Mouse (Mus musculus) lung, adult 18-20 months (tissue): ENCODE results near the gene Ncam1.
A peak's percentile ranks its signal among the peaks of the same experiment; 100 is the strongest.

ENCODE experiments used
- DNase-seq, 2 experiments: peaks; one replicate each; pipeline ENCODE4 v3.0.0; 2022; ENCODE audit warnings: mixed read lengths in 2 of 2

Ncam1 gene

DNA sequence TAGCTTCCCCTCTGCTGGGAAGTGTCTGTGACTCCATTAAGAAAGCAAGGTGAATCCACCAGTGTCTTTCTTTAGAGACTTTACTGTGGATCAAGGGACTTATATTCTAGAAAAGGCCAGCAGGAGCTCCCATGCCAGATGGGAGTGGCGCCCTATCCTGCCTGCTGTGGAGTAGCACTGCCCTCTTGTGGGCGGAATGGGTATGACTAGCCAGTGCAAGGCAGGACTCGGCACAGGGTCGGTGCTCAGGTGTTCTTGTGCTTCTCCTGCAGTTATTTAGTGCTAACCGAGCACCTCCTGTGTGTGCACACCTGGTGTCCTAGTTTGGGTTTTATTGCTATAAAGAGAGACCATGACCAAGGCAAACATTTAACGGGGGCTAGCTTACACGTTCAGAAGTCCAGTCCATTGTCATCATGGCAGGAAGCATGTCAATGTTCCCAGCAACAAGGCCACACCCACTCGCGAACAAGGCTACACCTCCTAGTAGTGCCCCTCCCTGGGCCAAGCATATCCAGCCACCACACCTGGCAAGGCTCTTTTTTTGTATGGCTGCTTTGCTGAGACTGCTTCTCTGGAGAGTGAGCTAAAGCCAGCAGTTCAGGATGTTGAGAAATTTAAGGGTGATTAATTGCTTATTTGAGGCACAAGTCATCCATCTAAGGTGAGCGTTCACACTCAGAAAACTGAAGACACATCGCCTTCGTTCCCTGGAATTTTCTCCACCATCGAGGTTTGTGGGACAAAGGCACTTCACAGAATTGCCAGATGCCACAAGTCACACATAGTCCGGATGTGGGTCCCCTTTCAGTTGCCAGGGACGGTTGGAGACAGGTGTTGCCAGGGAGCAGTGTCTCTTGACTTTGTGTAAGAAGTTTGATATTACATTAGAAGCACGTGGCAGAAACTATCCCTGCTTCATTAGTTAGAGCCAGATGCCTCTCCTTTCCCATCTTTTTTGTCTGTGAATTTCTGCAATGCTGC lies 309.5 kb downstream of the Ncam1 start:
- DNase-seq, result peak; percentile 76 to 78

GRCm38 (mm10) chr9:49488258-49488657 lies 310.5 kb downstream of the Ncam1 start:
- no peak for DNase-seq

DNA sequence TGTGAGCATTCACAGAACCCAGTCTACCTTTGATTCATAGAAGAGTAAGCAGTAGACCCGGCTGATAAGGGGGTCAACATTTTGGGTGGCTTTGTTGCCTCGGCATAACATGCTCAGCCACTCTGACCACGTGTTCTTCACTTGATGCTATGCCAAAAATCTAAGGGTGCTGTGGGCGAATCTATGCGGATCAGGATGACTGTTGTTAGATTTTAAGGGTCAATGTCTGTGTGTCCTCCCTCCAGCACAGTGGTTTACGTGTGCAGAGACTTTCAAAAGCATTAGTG lies 311.1 kb downstream of the Ncam1 start:
- DNase-seq, result no peak

DNA sequence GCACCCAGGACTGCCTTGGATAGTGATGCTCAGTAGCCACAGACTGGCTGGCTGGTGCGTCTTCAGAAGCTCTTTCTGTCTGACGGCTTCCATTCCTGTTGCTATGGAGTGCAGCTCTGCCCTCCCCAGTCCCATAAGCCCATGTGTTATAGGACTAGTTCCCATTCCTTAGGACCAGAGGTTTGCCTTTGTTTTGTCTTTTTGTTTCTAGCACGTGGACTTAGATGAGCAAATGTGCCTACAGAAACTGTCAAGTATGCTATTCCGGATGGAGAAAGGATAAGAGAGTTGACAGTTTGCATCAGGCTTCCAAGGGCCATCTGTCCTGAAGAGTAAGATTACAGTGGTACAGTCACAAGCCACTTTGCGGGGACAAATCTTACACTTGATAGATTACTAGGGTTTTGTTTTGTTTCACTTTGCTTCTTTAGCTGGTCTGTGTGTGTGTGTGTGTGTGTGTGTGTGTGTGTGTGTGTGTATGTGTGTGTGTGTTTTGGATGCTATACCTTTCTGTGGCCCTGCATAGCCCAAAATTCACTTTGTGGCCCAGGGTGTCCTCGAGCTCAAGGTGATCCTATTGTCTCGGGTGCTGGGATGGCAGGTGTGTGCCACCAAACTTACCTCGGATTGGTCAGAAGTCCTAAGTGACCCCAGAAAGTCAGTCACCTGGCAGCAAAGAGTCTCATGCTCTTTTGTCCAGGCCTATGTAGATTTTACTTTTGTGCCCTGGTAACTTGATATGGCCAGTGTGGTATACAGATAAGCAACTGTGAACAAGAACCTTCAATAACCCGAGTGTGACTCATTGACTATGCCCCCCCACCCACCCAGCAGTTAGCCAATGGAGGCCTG lies 311.7 kb downstream of the Ncam1 start:
- DNase-seq, result no peak

DNA sequence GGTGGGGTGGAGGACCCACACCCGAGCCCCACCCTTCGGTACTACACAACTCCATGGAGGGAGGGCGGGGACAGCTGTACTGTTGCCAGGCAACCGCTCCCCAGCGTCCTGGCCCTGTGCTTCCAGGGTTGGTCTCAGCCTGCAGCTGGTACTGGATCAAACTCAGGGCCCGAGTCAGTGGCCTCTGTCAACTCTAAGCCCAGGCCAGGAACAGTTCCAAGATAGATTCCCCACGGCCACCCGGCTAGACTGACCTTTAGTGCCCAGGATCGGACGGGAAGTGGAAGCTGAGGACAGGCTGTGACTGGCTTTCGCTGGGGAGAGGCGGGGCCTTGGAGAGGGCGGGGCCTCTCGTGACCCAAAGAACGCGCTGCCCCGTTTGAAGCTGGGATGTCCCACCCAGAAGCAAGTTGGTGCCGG lies 312.8 kb downstream of the Ncam1 start, which contains the start of gene Ttc12:
Ttc12 (minus strand) TSS at position 334 of the 420 bp plus-strand sequence.
- DNase-seq, result peak; percentile 89 to 92

- peak in 1 of 2 experiments; percentile 29 for DNase-seq
These were observed 313.4 kb downstream of the Ncam1 start for GRCm38 (mm10) chr9:49485250-49485891.

DNA sequence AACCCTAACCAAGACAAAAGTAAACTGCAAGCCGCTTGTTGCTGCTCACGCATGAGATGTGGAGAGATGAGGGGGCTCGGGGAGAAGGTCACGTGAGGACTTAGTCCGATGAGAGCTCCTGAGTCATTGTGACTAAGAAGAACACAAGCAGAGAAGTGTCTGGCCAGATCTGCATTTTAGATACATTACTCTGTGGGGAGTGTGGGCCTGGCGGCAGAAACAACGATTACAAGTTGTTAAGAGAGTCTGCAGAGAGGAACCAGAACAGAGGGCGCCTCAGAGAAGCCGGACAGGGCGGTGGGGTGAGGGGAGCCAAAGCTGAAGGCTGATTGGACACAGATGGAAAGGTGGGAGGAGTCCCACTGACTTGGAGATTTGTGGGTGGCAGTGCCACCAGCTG lies 315.4 kb downstream of the Ncam1 start:
- peak; percentile 17 to 18 for DNase-seq

DNA sequence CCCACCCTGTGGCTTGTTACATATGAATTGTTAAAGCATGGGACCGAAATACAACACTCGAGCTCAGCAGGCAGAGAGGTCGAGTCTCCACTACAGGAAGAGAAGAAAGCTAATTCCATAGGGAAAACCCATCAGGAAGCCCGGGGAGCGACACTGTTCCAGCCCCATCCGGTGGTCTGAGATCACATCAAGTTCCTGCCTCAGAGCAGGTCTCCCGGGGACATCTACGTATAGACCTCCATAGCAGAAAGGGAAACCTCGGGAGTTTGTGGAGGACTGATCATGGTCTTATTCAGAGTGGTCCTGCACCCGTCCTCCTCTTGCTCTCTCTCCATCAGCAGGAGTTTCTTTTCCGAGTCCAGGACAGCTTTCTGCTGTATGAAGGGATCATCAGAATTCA lies 326.6 kb downstream of the Ncam1 start:
- DNase-seq, result no peak

- DNase-seq, result no peak
These were observed 327.8 kb downstream of the Ncam1 start for GRCm38 (mm10) chr9:49470946-49471345.

GRCm38 (mm10) chr9:49470006-49470405 lies 328.7 kb downstream of the Ncam1 start:
- DNase-seq, result no peak

DNA sequence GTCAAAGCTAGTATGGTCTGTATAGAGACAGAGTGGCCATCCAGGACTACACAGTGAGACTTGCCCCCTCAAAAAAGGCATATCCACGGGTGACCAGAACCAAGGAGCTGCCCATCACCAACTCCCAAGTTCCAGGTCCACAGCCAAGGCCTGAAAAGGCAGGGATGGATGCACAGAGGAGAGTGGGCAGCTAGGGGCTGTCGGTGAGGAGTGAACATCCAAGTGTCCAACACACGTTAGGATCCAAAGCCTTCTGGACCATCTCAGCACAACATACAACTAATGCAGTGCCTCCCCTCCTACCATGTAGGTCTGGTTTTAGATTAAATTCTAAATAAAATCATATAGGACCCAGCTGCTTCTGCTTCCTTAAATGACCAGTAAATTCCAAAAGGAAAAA lies 342.6 kb downstream of the Ncam1 start:
- DNase-seq, result no peak

DNA sequence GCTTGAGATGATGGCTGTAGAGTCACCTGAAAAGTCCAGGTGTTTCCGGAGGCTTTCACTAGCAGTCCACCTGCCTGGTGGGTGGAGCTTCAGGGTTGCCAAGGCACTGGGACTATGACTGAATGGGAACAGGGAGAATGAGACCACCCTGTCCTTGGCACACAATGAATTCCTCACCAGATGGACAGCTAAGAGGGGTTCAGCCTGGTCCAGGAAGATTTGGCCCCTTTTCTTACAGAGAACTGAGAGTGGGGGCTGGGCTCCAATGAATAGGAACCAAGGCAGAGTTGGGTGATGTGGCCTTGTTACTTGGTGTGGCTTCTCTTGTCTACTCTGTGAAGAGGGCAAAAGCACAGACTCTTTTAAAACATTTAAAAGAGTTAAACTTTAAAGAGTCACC lies 346.3 kb downstream of the Ncam1 start:
- DNase-seq, result no peak
